Mouse (Mus musculus) lung, embryonic 15.5 days (tissue): ENCODE results near the gene Lrrc26. TPM values are rescaled to one million over a fixed set of nuclear protein-coding genes. Genes with fewer than 3 reads are reported as not detected.
A peak's percentile ranks its signal among the peaks of the same experiment; 100 is the strongest.

Source experiments
- ATAC-seq: fragments of 200-750 bp; cut with Nextera tagmentation; 2 replicates; pipeline ENCODE4 v1.8.0; 2017; ENCODE audit warnings: moderate number of reproducible peaks, borderline replicate concordance; ENCODE audit not compliant: low FRiP score, low TSS enrichment; ENCODE audit errors: extremely low read depth
- H3K27ac ChIP-seq: fragments of 300-500 bp; sonication (generic); 2 replicates; pipeline ENCODE4 v1.5.1; 2015; ENCODE audit warnings: moderate library complexity, mild to moderate bottlenecking, inconsistent platforms
- H3K27me3 ChIP-seq: fragments of 300-500 bp; sonication (generic); 2 replicates; pipeline ENCODE4 v1.6.1; 2015; ENCODE audit warnings: inconsistent platforms
- H3K36me3 ChIP-seq: fragments of 300-500 bp; sonication (generic); 2 replicates; pipeline ENCODE4 v1.6.1; 2015; ENCODE audit warnings: inconsistent platforms
- H3K4me1 ChIP-seq: fragments of 300-500 bp; sonication (generic); 2 replicates; pipeline ENCODE4 v1.6.1; 2015; ENCODE audit warnings: inconsistent platforms
- H3K4me2 ChIP-seq: fragments of 300-500 bp; sonication (generic); 2 replicates; pipeline ENCODE4 v1.6.1; 2015; ENCODE audit warnings: inconsistent platforms, mild to moderate bottlenecking, moderate library complexity
- H3K4me3 ChIP-seq: fragments of 300-500 bp; sonication (generic); 2 replicates; pipeline ENCODE4 v1.5.1; 2015; ENCODE audit warnings: mild to moderate bottlenecking, inconsistent platforms
- H3K9ac ChIP-seq: fragments of 300-500 bp; sonication (generic); 2 replicates; pipeline ENCODE4 v1.6.1; 2015; ENCODE audit warnings: inconsistent platforms
- H3K9me3 ChIP-seq: fragments of 300-500 bp; sonication (generic); 2 replicates; pipeline ENCODE4 v1.6.1; 2016; ENCODE audit warnings: inconsistent platforms
- WGBS: fragments of 180-500 bp; shearing (Covaris S2); methylation state at CpG from one replicate; pipeline ENCODE4 v1.1.7; 2015; 5-methylcytosine and 5-hydroxymethylcytosine counted together
- polyA plus RNA-seq: library from polyadenylated mRNA; unstranded; fragments of >200 nt; fragmentation: Nextera tagmentation; extraction: Ambion mirVana; gene quantifications from 2 replicates; pipeline ENCODE4 v1.2.1, GENCODE M21; 2015

Lrrc26 gene
- polyA plus RNA-seq, 1 experiment from 2014 or later: 4.5 TPM

DNA sequence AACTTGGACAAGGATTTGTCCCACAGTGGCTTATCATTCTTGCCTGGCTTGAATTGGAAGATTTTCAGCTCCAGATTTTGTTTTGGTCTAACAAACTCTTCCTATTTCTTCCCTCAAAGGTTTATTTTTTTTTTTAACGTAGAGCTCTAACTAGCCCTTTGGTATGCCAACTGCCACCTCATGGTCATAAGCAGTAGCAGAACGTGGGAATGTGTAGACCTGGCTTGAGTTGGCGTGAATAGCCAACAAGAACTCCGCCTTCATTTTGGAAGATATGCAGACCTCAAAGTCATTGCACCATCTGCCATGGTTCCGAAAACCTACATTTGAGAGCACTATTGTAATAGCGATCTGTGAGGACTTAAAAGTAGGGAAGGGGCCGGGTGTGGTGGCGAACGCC lies 41.8 kb downstream of the Lrrc26 start:
- Histone ChIP-seq H3K4me2 (peak overlapping the region; percentile 54), H3K4me3 (peak overlapping the region; percentile 80), H3K36me3 (peaks cover 23% of the 10 kb centered on the region), H3K9me3 (no peaks in the 10 kb centered on the region), H3K9ac (peak overlapping the region; percentile 88), H3K27ac (no peak overlapping the region), H3K4me1 (peaks cover 17% of the 10 kb centered on the region), H3K27me3 (no peaks in the 10 kb centered on the region)
- 47% methylated on average over 9 of the region's 9 CpGs for WGBS
- no peak for ATAC-seq

DNA sequence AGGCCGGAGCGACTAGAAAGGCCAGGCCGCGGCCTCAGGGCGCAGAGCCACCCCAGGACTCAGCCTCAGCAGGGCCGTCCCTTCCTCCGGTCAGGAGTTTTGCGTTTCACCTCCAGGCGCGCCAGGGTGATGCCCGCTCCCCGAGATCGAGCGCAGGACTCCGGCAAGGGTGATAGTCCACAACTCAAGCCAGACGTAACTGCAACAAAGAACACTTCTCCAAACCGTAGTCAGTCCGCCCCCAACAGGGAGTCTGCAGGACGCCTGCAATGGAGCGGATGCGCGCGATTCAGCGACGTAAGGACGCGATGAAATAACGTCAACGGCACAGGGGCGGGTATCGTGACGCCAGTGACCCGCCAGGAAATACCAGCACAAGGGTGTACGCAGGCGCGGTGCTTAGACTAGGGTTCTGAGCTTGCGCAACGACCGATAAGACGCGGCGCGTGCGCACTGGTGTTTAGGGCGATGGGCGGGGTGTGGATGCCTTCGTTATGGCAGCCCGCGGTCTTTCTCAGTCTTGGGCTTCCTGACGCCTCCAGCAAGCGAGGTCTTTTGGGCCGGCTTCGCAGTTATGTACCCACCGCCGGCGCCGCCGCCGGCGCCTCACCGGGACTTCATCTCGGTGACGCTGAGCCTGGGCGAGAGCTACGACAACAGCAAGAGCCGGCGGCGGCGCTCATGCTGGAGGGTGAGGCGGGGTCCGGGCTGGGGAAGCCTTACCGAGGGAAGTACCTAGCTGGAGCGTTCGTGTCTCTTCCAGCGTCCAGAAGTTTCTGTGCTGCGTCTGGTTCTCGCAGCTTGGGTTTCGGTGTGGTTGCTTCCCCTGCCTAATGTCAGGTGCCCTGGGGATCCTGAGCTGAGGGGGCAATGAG lies 42.8 kb downstream of the Lrrc26 start, which contains the start of gene Man1b1:
Gene Man1b1 (plus strand): TSS at position 53 of the 875 bp plus-strand sequence.
- Histone ChIP-seq H3K36me3 (peaks cover 34% of the 10 kb centered on the region), H3K27me3 (no peaks in the 10 kb centered on the region), H3K27ac (peak within 1 kb of the TSS; percentile 80), H3K9ac (peak within 1 kb of the TSS; percentile 88), H3K9me3 (no peaks in the 10 kb centered on the region), H3K4me2 (peak within 1 kb of the TSS; percentile 87), H3K4me1 (peaks cover 17% of the 10 kb centered on the region), H3K4me3 (peak within 1 kb of the TSS; percentile 80)
- under 1% methylated on average over 78 of the region's 78 CpGs for WGBS
- peak; percentile 99 for ATAC-seq

GRCm38 (mm10) chr2:25333569-25333968 lies 43.9 kb downstream of the Lrrc26 start:
- 76% methylated on average over 2 of the region's 2 CpGs for WGBS
- H3K9ac ChIP-seq: peak overlapping the region; percentile 85
- no peak for ATAC-seq
- H3K27ac ChIP-seq: no peak overlapping the region
- H3K36me3 ChIP-seq: peaks cover 44% of the 10 kb centered on the region
- H3K27me3 ChIP-seq: no peaks in the 10 kb centered on the region
- H3K9me3 ChIP-seq: no peaks in the 10 kb centered on the region
- H3K4me2 ChIP-seq: peak overlapping the region; percentile 87
- H3K4me3 ChIP-seq: peak overlapping the region; percentile 80
- H3K4me1 ChIP-seq: peaks cover 17% of the 10 kb centered on the region

DNA sequence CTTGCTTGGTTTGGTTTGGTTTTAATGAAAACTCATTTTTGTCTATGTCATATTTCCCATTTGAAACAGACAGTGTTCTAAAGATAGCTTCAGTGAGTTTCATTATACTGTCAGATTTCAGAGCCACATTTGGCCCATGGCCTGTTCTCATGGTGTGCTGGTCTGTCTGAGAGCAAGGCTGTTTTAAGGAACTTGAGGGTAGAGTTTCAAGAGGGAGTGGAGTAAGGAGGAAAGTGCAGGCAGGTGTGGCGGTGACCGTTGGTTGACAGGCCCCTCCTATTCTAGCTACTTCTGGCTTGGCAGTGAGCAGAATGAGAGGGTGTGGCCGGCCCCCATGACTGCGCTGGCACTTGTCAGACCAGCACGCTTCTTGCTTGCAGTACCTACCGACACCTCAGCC lies 48.6 kb downstream of the Lrrc26 start:
- Histone ChIP-seq H3K9me3 (no peaks in the 10 kb centered on the region), H3K4me2 (no peak overlapping the region), H3K9ac (no peak overlapping the region), H3K27ac (no peak overlapping the region), H3K4me3 (no peak overlapping the region), H3K4me1 (peaks cover 7% of the 10 kb centered on the region), H3K36me3 (peaks cover 75% of the 10 kb centered on the region), H3K27me3 (no peaks in the 10 kb centered on the region)
- no peak for ATAC-seq
- whole genome bisulfite sequencing: 92% methylated on average over 6 of the region's 6 CpGs

Other genes with a start within 250 kb of the Lrrc26 start
- 67.3 and 71.1 TPM in 2 replicates for gene Nsmf, start 235.6 kb upstream of the Lrrc26 start, polyA plus RNA-seq
- 0.31 and 0.52 TPM in 2 replicates for gene Entpd8, start 209.6 kb upstream of the Lrrc26 start, polyA plus RNA-seq
- 1.0 and 1.1 TPM in 2 replicates for gene Noxa1, start 194.8 kb upstream of the Lrrc26 start, polyA plus RNA-seq
- 15.7 and 16.0 TPM in 2 replicates for gene Nrarp, start 109.2 kb upstream of the Lrrc26 start, polyA plus RNA-seq
- gene Tor4a, start 93.0 kb upstream of the Lrrc26 start, polyA plus RNA-seq: 8.8 and 11.7 TPM in 2 replicates
- gene Nelfb, start 78.4 kb upstream of the Lrrc26 start, polyA plus RNA-seq: 121 and 122 TPM in 2 replicates
- gene Stpg3, start 75.3 kb upstream of the Lrrc26 start, polyA plus RNA-seq: not detected in 2 replicates
- 0.69 and 1.4 TPM in 2 replicates for gene Fam166a, start 71.2 kb upstream of the Lrrc26 start, polyA plus RNA-seq
- 704 and 709 TPM in 2 replicates for gene Tubb4b, start 65.2 kb upstream of the Lrrc26 start, polyA plus RNA-seq
- not detected in 2 replicates for gene Slc34a3, start 55.6 kb upstream of the Lrrc26 start, polyA plus RNA-seq
- not detected in 2 replicates for gene Rnf224, start 53.1 kb upstream of the Lrrc26 start, polyA plus RNA-seq
- gene Rnf208, start 47.7 kb upstream of the Lrrc26 start, polyA plus RNA-seq: 8.9 and 9.9 TPM in 2 replicates
- 0.19 and 0.35 TPM in 2 replicates for gene Cysrt1, start 47.5 kb upstream of the Lrrc26 start, polyA plus RNA-seq
- 3.5 and 5.0 TPM in 2 replicates for gene AL732309.1, start 43.1 kb upstream of the Lrrc26 start, polyA plus RNA-seq
- 24.4 and 24.5 TPM in 2 replicates for gene Tmem203, start 34.5 kb upstream of the Lrrc26 start, polyA plus RNA-seq
- 6.7 and 8.7 TPM in 2 replicates for gene Tprn, start 27.3 kb upstream of the Lrrc26 start, polyA plus RNA-seq
- gene Ssna1, start 17.5 kb upstream of the Lrrc26 start, polyA plus RNA-seq: 229 and 239 TPM in 2 replicates
- 132 and 136 TPM in 2 replicates for gene Anapc2, start 17.4 kb upstream of the Lrrc26 start, polyA plus RNA-seq
- not detected in 2 replicates for gene Tmem210, start 1.8 kb upstream of the Lrrc26 start, polyA plus RNA-seq
- 0.45 and 0.48 TPM in 2 replicates for gene Grin1, start 29.3 kb downstream of the Lrrc26 start, polyA plus RNA-seq
- 48.8 and 52.0 TPM in 2 replicates for gene Man1b1, start 42.4 kb downstream of the Lrrc26 start, polyA plus RNA-seq
- gene Dpp7, start 66.4 kb downstream of the Lrrc26 start, polyA plus RNA-seq: 14.5 and 14.9 TPM in 2 replicates
- 16.4 and 20.5 TPM in 2 replicates for gene Uap1l1, start 75.8 kb downstream of the Lrrc26 start, polyA plus RNA-seq
- 42.2 and 45.2 TPM in 2 replicates for gene Sapcd2, start 82.4 kb downstream of the Lrrc26 start, polyA plus RNA-seq
- 2.1 and 3.6 TPM in 2 replicates for gene Entpd2, start 106.0 kb downstream of the Lrrc26 start, polyA plus RNA-seq
- 27.5 and 28.7 TPM in 2 replicates for gene Npdc1, start 109.4 kb downstream of the Lrrc26 start, polyA plus RNA-seq
- gene Fut7, start 133.4 kb downstream of the Lrrc26 start, polyA plus RNA-seq: 0.11 TPM in 1 of 2 replicates, not detected in the other
- 4.5 and 4.8 TPM in 2 replicates for gene Abca2, start 138.8 kb downstream of the Lrrc26 start, polyA plus RNA-seq
- gene Clic3, start 166.9 kb downstream of the Lrrc26 start, polyA plus RNA-seq: 77.9 and 90.3 TPM in 2 replicates
- 31.5 and 37.0 TPM in 2 replicates for gene Paxx, start 171.2 kb downstream of the Lrrc26 start, polyA plus RNA-seq
- 10.2 and 24.3 TPM in 2 replicates for gene Ptgds, start 180.1 kb downstream of the Lrrc26 start, polyA plus RNA-seq
- gene Lcn12, start 204.0 kb downstream of the Lrrc26 start, polyA plus RNA-seq: not detected in 2 replicates
- 72.8 and 76.2 TPM in 2 replicates for gene Fbxw5, start 210.8 kb downstream of the Lrrc26 start, polyA plus RNA-seq
- gene C8g, start 211.8 kb downstream of the Lrrc26 start, polyA plus RNA-seq: 5.8 and 6.6 TPM in 2 replicates